Mouse (Mus musculus): ENCODE data around the gene Icmt. TPM values are rescaled to one million over a fixed set of nuclear protein-coding genes. Genes with fewer than 3 reads are reported as not detected.

The Icmt gene
- polyA plus RNA-seq, 1 experiment from 2014 or later, result 19.8 TPM

GRCm38 (mm10) chr4:152350722-152351421 is 53.8 kb downstream of the Icmt start:
- Histone ChIP-seq H3K36me3 (ENCODE audit: control insufficient read depth, insufficient read depth, low read length) (no peaks in the 10 kb centered on the region), H3K4me1 (ENCODE audit: control insufficient read depth, insufficient read depth, low read length) (peaks cover 5% of the 10 kb centered on the region), H3K4me2 (no peak overlapping the region), H3K27me3 (ENCODE audit: control insufficient read depth, insufficient read depth, low read length) (peaks cover 7% of the 10 kb centered on the region), H3K27ac (ENCODE audit: low read depth, low read length) (no peak overlapping the region), H3K9me3 (ENCODE audit: control insufficient read depth, low read length) (no peaks in the 10 kb centered on the region), H3K4me3 (ENCODE audit: low read depth, low read length) (no peak overlapping the region), H3K9ac (ENCODE audit: low read length) (no peak overlapping the region)
- 34% methylated on average over 8 of the region's 8 CpGs for WGBS
- DNase-seq (ENCODE audit: low spot score, missing footprints) (no peak), ATAC-seq (ENCODE audit: low FRiP score) (peak; percentile 20; the same call in 1 of the 2 replicates)

- peak; percentile 56; the same call in 1 of the 2 replicates for ATAC-seq (ENCODE audit: low FRiP score)
- WGBS, result 10% methylated on average over 14 of the region's 14 CpGs
- Histone ChIP-seq H3K36me3 (ENCODE audit: control insufficient read depth, insufficient read depth, low read length) (no peaks in the 10 kb centered on the region), H3K27ac (ENCODE audit: low read depth, low read length) (no peak overlapping the region), H3K4me1 (ENCODE audit: control insufficient read depth, insufficient read depth, low read length) (peaks cover 5% of the 10 kb centered on the region), H3K9ac (ENCODE audit: low read length) (no peak overlapping the region), H3K27me3 (ENCODE audit: control insufficient read depth, insufficient read depth, low read length) (peaks cover 7% of the 10 kb centered on the region), H3K9me3 (ENCODE audit: control insufficient read depth, low read length) (no peaks in the 10 kb centered on the region), H3K4me3 (ENCODE audit: low read depth, low read length) (no peak overlapping the region), H3K4me2 (no peak overlapping the region)
- DNase-seq (ENCODE audit: low spot score, missing footprints), result no peak
Measured at GRCm38 (mm10) chr4:152351422-152352305, 54.6 kb downstream of the Icmt start.

- no peak overlapping the region for H3K9ac ChIP-seq (ENCODE audit: low read length)
- peaks cover 4% of the 10 kb centered on the region; the same call in 1 of the 2 replicates for H3K27me3 ChIP-seq (ENCODE audit: control insufficient read depth, insufficient read depth, low read length)
- no peaks in the 10 kb centered on the region for H3K9me3 ChIP-seq (ENCODE audit: control insufficient read depth, low read length)
- H3K36me3 ChIP-seq (ENCODE audit: control insufficient read depth, insufficient read depth, low read length), result no peaks in the 10 kb centered on the region
- H3K27ac ChIP-seq (ENCODE audit: low read depth, low read length), result no peak overlapping the region
- H3K4me1 ChIP-seq (ENCODE audit: control insufficient read depth, insufficient read depth, low read length), result peaks cover 5% of the 10 kb centered on the region
- ATAC-seq (ENCODE audit: low FRiP score) (no peak), DNase-seq (ENCODE audit: low spot score, missing footprints) (no peak)
- 81% methylated on average over 14 of the region's 14 CpGs for WGBS
- H3K4me2 ChIP-seq, result no peak overlapping the region
- no peak overlapping the region for H3K4me3 ChIP-seq (ENCODE audit: low read depth, low read length)
Measured at GRCm38 (mm10) chr4:152353886-152354637, 57.0 kb downstream of the Icmt start.

GRCm38 (mm10) chr4:152355672-152356071 is 58.6 kb downstream of the Icmt start:
- ATAC-seq (ENCODE audit: low FRiP score) (no peak), DNase-seq (ENCODE audit: low spot score, missing footprints) (no peak)
- Histone ChIP-seq H3K4me3 (ENCODE audit: low read depth, low read length) (no peak overlapping the region), H3K36me3 (ENCODE audit: control insufficient read depth, insufficient read depth, low read length) (no peaks in the 10 kb centered on the region), H3K9me3 (ENCODE audit: control insufficient read depth, low read length) (no peaks in the 10 kb centered on the region), H3K9ac (ENCODE audit: low read length) (no peak overlapping the region), H3K4me1 (ENCODE audit: control insufficient read depth, insufficient read depth, low read length) (peaks cover 5% of the 10 kb centered on the region; the same call in 1 of the 2 replicates), H3K4me2 (no peak overlapping the region), H3K27ac (ENCODE audit: low read depth, low read length) (no peak overlapping the region), H3K27me3 (ENCODE audit: control insufficient read depth, insufficient read depth, low read length) (peaks cover 3% of the 10 kb centered on the region; the same call in 1 of the 2 replicates)
- WGBS, result 77% methylated on average over 7 of the region's 7 CpGs

Other genes starting within 250 kb of the Icmt start
- 3.6 and 5.1 TPM in 2 replicates for gene Plekhg5, start 224.7 kb upstream of the Icmt start, polyA plus RNA-seq (2014; fragmentation: Nextera tagmentation; extraction: Ambion mirVana)
- gene Tnfrsf25, start 181.3 kb upstream of the Icmt start, polyA plus RNA-seq (2014; fragmentation: Nextera tagmentation; extraction: Ambion mirVana), result 0.28 and 0.31 TPM in 2 replicates
- 0.33 and 0.61 TPM in 2 replicates for gene Espn, start 144.9 kb upstream of the Icmt start, polyA plus RNA-seq (2014; fragmentation: Nextera tagmentation; extraction: Ambion mirVana)
- gene Hes2, start 138.4 kb upstream of the Icmt start, polyA plus RNA-seq (2014; fragmentation: Nextera tagmentation; extraction: Ambion mirVana), result 1.0 and 1.4 TPM in 2 replicates
- 92.5 and 93.5 TPM in 2 replicates for gene Acot7, start 119.1 kb upstream of the Icmt start, polyA plus RNA-seq (2014; fragmentation: Nextera tagmentation; extraction: Ambion mirVana)
- 7.4 and 9.5 TPM in 2 replicates for gene Gpr153, start 23.0 kb upstream of the Icmt start, polyA plus RNA-seq (2014; fragmentation: Nextera tagmentation; extraction: Ambion mirVana)
- gene Hes3, start 5.6 kb upstream of the Icmt start, polyA plus RNA-seq (2014; fragmentation: Nextera tagmentation; extraction: Ambion mirVana), result 8.6 and 12.6 TPM in 2 replicates
- gene Rnf207, start 21.8 kb downstream of the Icmt start, polyA plus RNA-seq (2014; fragmentation: Nextera tagmentation; extraction: Ambion mirVana), result 1.1 and 1.7 TPM in 2 replicates
- gene Rpl22, start 28.5 kb downstream of the Icmt start, polyA plus RNA-seq (2014; fragmentation: Nextera tagmentation; extraction: Ambion mirVana), result 357 and 368 TPM in 2 replicates
- 0.56 and 0.66 TPM in 2 replicates for gene Chd5, start 41.4 kb downstream of the Icmt start, polyA plus RNA-seq (2014; fragmentation: Nextera tagmentation; extraction: Ambion mirVana)
- 4.4 and 4.8 TPM in 2 replicates for gene Nphp4, start 179.5 kb downstream of the Icmt start, polyA plus RNA-seq (2014; fragmentation: Nextera tagmentation; extraction: Ambion mirVana)
- gene Kcnab2, start 180.6 kb downstream of the Icmt start, polyA plus RNA-seq (2014; fragmentation: Nextera tagmentation; extraction: Ambion mirVana), result 10.5 and 11.0 TPM in 2 replicates